Mouse (Mus musculus) MEL (cell line): ENCODE data around the gene Fam107b. TPM values are rescaled to one million over a fixed set of nuclear protein-coding genes. Genes with fewer than 3 reads are reported as not detected.
"Not testable (repeated sequence)": the region's sequence is repeated elsewhere in the genome, so short reads cannot be mapped to it uniquely, and the experiment has no call there.

Source experiments
- DNase-seq: peaks from one replicate; pipeline ENCODE4 v3.0.0; 2011; ENCODE audit warnings: low read depth, low spot score
- H3K27ac ChIP-seq: 2 replicates; pipeline ENCODE4 v1.5.1; 2012; ENCODE audit warnings: low read depth, mild to moderate bottlenecking, control low read depth, low read length, moderate library complexity; ENCODE audit not compliant: control insufficient read depth
- H3K27me3 ChIP-seq, 2 experiments: fragments of 150-350 bp in 1 of 2; sonication (generic) in 1 of 2; 2 replicates each; pipeline ENCODE4 v1.6.1; 2012; ENCODE audit warnings: low read length in 2 of 2, mild to moderate bottlenecking in 2 of 2, improper control_type of control experiment in 1 of 2, moderate library complexity in 1 of 2; ENCODE audit not compliant: insufficient read depth in 2 of 2, control insufficient read depth in 1 of 2
- H3K36me3 ChIP-seq, 2 experiments: 2 replicates each; pipeline ENCODE4 v1.6.1; 2012 to 2014; ENCODE audit warnings: low read length in 2 of 2, improper control_type of control experiment in 1 of 2, inconsistent platforms in 1 of 2, mild to moderate bottlenecking in 1 of 2; ENCODE audit not compliant: insufficient read depth in 2 of 2, control insufficient read depth in 1 of 2
- H3K4me1 ChIP-seq, 2 experiments: fragments of 150-350 bp in 1 of 2; sonication (generic) in 1 of 2; 2 replicates each; pipeline ENCODE4 v1.6.1; 2012; ENCODE audit warnings: low read length in 2 of 2, improper control_type of control experiment in 1 of 2, mild to moderate bottlenecking in 1 of 2; ENCODE audit not compliant: insufficient read depth in 2 of 2, control insufficient read depth in 1 of 2
- H3K4me3 ChIP-seq, 2 experiments: fragments of 150-350 bp in 1 of 2; sonication (generic) in 1 of 2; 2 replicates each; pipeline ENCODE4 v1.5.1; 2012; ENCODE audit warnings: low read depth in 2 of 2, low read length in 2 of 2, mild to moderate bottlenecking in 2 of 2, moderate library complexity in 2 of 2, control low read depth in 1 of 2, improper control_type of control experiment in 1 of 2; ENCODE audit not compliant: control insufficient read depth in 1 of 2, insufficient read depth in 1 of 2
- H3K79me2 ChIP-seq: 2 replicates; pipeline ENCODE4 v1.6.1; 2012; ENCODE audit warnings: mild to moderate bottlenecking, low read length, moderate library complexity; ENCODE audit not compliant: control insufficient read depth, poor library complexity, insufficient read depth
- H3K9ac ChIP-seq: 2 replicates; pipeline ENCODE4 v1.6.1; 2012; ENCODE audit warnings: low read depth, mild to moderate bottlenecking, control low read depth, low read length, moderate library complexity; ENCODE audit not compliant: control insufficient read depth, poor library complexity, severe bottlenecking
- H3K9me3 ChIP-seq: fragments of 150-350 bp; sonication (generic); replicated peaks from 2 replicates; pipeline ENCODE4 v1.6.1; 2012; ENCODE audit warnings: mild to moderate bottlenecking, low read length, improper control_type of control experiment, moderate library complexity; ENCODE audit not compliant: insufficient read depth
- BHLHE40 ChIP-seq: IDR thresholded peaks from 2 replicates; pipeline ENCODE4 v1.6.1; 2012; ENCODE audit warnings: low read depth, mild to moderate bottlenecking, inconsistent platforms, low read length, improper control_type of control experiment, borderline replicate concordance
- CTCF ChIP-seq, 3 experiments: IDR thresholded peaks in 2 of 3; conservative IDR thresholded peaks in 1 of 3; 2 replicates each; pipeline ENCODE4 v1.5.1; 2011 to 2012; ENCODE audit warnings: low read length in 3 of 3, low read depth in 2 of 3, mild to moderate bottlenecking in 2 of 3, improper control_type of control experiment in 1 of 3, inconsistent platforms in 1 of 3, mixed read lengths in 1 of 3, moderate library complexity in 1 of 3; ENCODE audit not compliant: control insufficient read depth in 1 of 3, insufficient read depth in 1 of 3, poor library complexity in 1 of 3, severe bottlenecking in 1 of 3
- EP300 ChIP-seq, 2 experiments: IDR thresholded peaks; 2 replicates each; pipeline ENCODE4 v1.6.1; 2011; ENCODE audit warnings: improper control_type of control experiment in 2 of 2, low read length in 2 of 2, low read depth in 1 of 2, mild to moderate bottlenecking in 1 of 2
- ETS1 ChIP-seq: IDR thresholded peaks from 2 replicates; pipeline ENCODE4 v1.6.1; 2012; ENCODE audit warnings: low read depth, mild to moderate bottlenecking, inconsistent platforms, low read length, improper control_type of control experiment, moderate library complexity
- GABPA ChIP-seq: IDR thresholded peaks from 2 replicates; pipeline ENCODE4 v1.6.1; 2012; ENCODE audit warnings: low read depth, mild to moderate bottlenecking, inconsistent platforms, low read length, improper control_type of control experiment, moderate library complexity
- MAX ChIP-seq: IDR thresholded peaks from 2 replicates; pipeline ENCODE4 v1.6.1; 2011; ENCODE audit warnings: low read length, improper control_type of control experiment
- POLR2A ChIP-seq, 2 experiments: IDR thresholded peaks; 2 replicates each; pipeline ENCODE4 v1.6.1; 2011 to 2012; ENCODE audit warnings: low read length in 2 of 2, mild to moderate bottlenecking in 2 of 2, control low read depth in 1 of 2, improper control_type of control experiment in 1 of 2, low read depth in 1 of 2, moderate library complexity in 1 of 2; ENCODE audit not compliant: control insufficient read depth in 1 of 2, insufficient read depth in 1 of 2, poor library complexity in 1 of 2
- POLR2AphosphoS2 ChIP-seq: IDR thresholded peaks from 2 replicates; pipeline ENCODE4 v1.6.1; 2011; ENCODE audit warnings: low read length, improper control_type of control experiment
- ZNF384 ChIP-seq: IDR thresholded peaks from 2 replicates; pipeline ENCODE4 v1.6.1; 2012; ENCODE audit warnings: low read depth, mild to moderate bottlenecking, inconsistent platforms, low read length, improper control_type of control experiment
- polyA plus RNA-seq, 2 experiments: library from polyadenylated mRNA; stranded (reverse) in 1 of 2; unstranded in 1 of 2; fragments of >175 nt in 1 of 2; fragments of >200 nt in 1 of 2; gene quantifications; 2 replicates each; pipeline versions ENCODE4 v1.2.1 to v1.2.4; 2012; ENCODE audit warnings: low replicate concordance in 2 of 2, low read depth in 1 of 2; ENCODE audit not compliant: insufficient read length in 2 of 2, insufficient read depth in 1 of 2, missing spikeins in 1 of 2
- total RNA-seq: library from RNA; depleted of rRNA; stranded (reverse); fragments of 300-350 nt; gene quantifications from 2 replicates; pipeline ENCODE4 v1.2.3, GENCODE M21; 2012

The Fam107b gene
- total and polyA plus RNA-seq, 3 experiments, result 10.0 to 15.5 TPM; not detected in 1

DNA sequence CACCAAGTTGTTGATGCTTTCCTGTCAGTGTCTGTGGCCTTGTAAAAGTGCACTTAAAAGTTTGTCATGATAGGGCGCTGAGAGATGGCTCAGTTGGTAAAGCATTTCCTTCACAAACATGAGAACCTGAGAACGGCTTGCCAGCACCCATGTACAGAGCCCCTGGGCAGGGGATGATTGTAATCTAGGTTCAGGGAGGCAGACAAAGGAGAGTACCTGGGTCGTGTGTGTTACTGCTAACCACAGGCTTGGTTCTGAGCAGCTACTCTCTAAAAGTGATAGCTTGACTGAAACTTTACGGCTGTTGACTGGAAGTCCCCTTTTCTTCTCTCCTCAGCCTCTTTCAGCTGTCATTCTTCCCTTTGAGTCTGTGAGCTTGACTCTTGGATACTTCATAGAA is 147.6 kb downstream of the Fam107b start:
- no peak for DNase-seq
- TF ChIP-seq BHLHE40 (no peak), MAX (no peak), POLR2AphosphoS2 (no peak)
- TF ChIP-seq, all 39 proteins: peak for 0
- Histone ChIP-seq H3K36me3 (peaks cover 0 to 19% of the 10 kb centered on the region in 2 experiments; a peak in 2 of 4 replicates), H3K9me3 (no peaks in the 10 kb centered on the region), H3K4me3 (no peak overlapping the region), H3K79me2 (peaks cover 14% of the 10 kb centered on the region), H3K9ac (no peak overlapping the region), H3K27me3 (no peaks in the 10 kb centered on the region), H3K27ac (no peak overlapping the region), H3K4me1 (peaks cover 16 to 20% of the 10 kb centered on the region in 2 experiments)

DNA sequence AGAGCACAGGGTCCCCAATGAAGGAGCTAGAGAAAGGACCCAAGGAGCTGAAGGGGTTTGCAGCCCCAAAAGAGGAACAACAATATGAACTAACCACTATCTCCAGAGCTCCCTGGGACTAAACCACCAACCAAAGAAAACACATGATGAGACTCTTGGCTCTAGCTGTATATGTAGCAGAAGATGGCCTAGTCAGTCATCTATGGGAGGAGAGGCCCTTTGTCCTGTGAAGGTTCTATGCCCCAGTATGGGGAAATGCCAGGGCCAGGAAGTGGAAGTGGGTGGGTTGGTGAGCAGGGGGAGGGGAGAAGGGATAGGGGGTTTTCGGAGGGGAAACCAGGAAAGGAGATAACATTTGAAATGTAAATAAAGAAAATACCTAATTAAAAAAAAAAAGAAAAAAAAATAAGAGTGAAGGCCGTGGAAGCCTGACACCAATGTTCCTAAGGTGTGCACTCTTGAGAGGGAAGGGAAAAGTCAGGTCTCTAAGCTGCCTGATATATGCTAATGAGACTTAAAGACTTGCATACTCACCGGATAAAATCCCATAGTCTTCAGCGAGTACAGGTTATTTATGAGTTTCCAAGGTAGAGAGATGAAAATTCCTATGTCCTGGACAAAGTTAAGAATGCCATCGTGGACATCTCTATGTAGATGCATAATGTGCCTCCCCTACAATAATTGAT is 149.3 kb downstream of the Fam107b start:
- not testable (repeated sequence) for H3K27me3 ChIP-seq, H3K9me3 ChIP-seq, H3K9ac ChIP-seq, H3K4me3 ChIP-seq, H3K79me2 ChIP-seq
- H3K27ac ChIP-seq, result peak overlapping the region; percentile 69; the same call in 1 of the 2 replicates
- TF ChIP-seq EP300 (IDR thresholded peaks at IDR 0.05; ENCODE audit: low read depth in 1 of 2, low read length in 2 of 2) (0 out of 4 replicates have a peak, but pooled peaks of 1 of the 2 experiments have one; percentile 8), ZNF384 (peak; percentile 22; the same call in 1 of the 2 replicates)
- H3K36me3 ChIP-seq, result peaks cover 0 to 13% of the 10 kb centered on the region in 2 experiments; a peak in 2 of 4 replicates
- DNase-seq, result peak; percentile 66
- H3K4me1 ChIP-seq, result peaks cover 11 to 14% of the 10 kb centered on the region in 2 experiments

DNA sequence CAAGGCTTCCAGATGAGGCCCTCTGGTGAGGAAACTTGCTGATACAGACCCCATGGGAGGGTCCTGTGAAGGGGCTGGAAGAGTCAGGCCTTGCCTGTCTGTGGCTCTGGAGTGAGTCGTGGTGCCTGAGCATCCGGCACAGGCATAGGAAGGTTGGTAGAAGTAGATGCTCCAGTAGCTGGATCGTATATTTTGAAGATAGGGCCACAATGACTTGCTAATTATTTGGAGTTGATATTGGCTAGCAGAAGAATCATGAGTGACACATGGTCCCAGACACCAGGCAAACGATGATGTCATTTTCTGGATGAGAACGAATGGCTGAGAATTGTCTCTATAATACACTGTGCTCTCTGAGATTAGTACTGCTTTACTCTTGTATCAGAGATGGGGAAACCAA is 150.8 kb downstream of the Fam107b start:
- no peaks in the 10 kb centered on the region for H3K9me3 ChIP-seq
- peaks cover 10 to 14% of the 10 kb centered on the region in 2 experiments for H3K4me1 ChIP-seq
- TF ChIP-seq POLR2A (IDR thresholded peaks at IDR 0.05; ENCODE audit: control insufficient read depth in 1 of 2, insufficient read depth in 1 of 2, low read depth in 1 of 2, low read length in 2 of 2, poor library complexity in 1 of 2) (no peak), GABPA (no peak), CTCF (IDR thresholded peaks at IDR 0.05 in 2 of 3, conservative IDR thresholded peaks at IDR 0.05 in 1 of 3; ENCODE audit: control insufficient read depth in 1 of 3, insufficient read depth in 1 of 3, low read depth in 2 of 3, low read length in 3 of 3, poor library complexity in 1 of 3, severe bottlenecking in 1 of 3) (no peak), ETS1 (no peak)
- TF ChIP-seq, all 39 proteins: peak for 0
- no peak overlapping the region for H3K27ac ChIP-seq
- no peaks in the 10 kb centered on the region; the same call in 1 of the 2 replicates for H3K79me2 ChIP-seq
- H3K9ac ChIP-seq, result no peak overlapping the region
- H3K4me3 ChIP-seq, result no peak overlapping the region
- no peaks in the 10 kb centered on the region for H3K27me3 ChIP-seq
- DNase-seq, result no peak
- peaks cover 0 to 13% of the 10 kb centered on the region in 2 experiments; a peak in 2 of 4 replicates for H3K36me3 ChIP-seq
